Mouse (Mus musculus) CH12.LX (cell line): Measurements from ENCODE around the gene Poglut1. TPM values are rescaled to one million over a fixed set of nuclear protein-coding genes. Genes with fewer than 3 reads are reported as not detected.

Experiments
- DNase-seq: peaks from one replicate; pipeline ENCODE4 v3.0.0-alpha.2; 2013; ENCODE audit errors: extremely low read depth
- H3K27ac ChIP-seq: 2 replicates; pipeline ENCODE4 v1.5.1; 2012; ENCODE audit warnings: low read depth, mild to moderate bottlenecking, control low read depth, moderate library complexity; ENCODE audit not compliant: insufficient read depth
- H3K27me3 ChIP-seq: replicated peaks from 2 replicates; pipeline ENCODE3; 2012; ENCODE audit warnings: inconsistent platforms
- H3K36me3 ChIP-seq, 2 experiments: replicated peaks in 1 of 2; 2 replicates each; pipeline versions ENCODE3 to v1.6.1; 2012; ENCODE audit warnings: inconsistent platforms in 1 of 2, low read length in 1 of 2, mild to moderate bottlenecking in 1 of 2, mixed read lengths in 1 of 2, moderate library complexity in 1 of 2; ENCODE audit not compliant: control insufficient read depth in 1 of 2, insufficient read depth in 1 of 2
- H3K4me1 ChIP-seq, 2 experiments: 2 replicates each; pipeline ENCODE4 v1.6.1; 2012; ENCODE audit warnings: inconsistent platforms in 1 of 2, moderate library complexity in 1 of 2; ENCODE audit not compliant: insufficient read depth in 2 of 2, control insufficient read depth in 1 of 2
- H3K4me2 ChIP-seq: 2 replicates; pipeline ENCODE4 v1.6.1; 2012; ENCODE audit warnings: low read depth, mild to moderate bottlenecking, control low read depth; ENCODE audit not compliant: poor library complexity, insufficient read depth, severe bottlenecking
- H3K4me3 ChIP-seq, 3 experiments: fragments of 150-350 bp in 1 of 3; sonication (generic) in 1 of 3; replicated peaks in 1 of 3; 2 replicates each; pipeline versions ENCODE3 to v1.5.1; 2011 to 2012; ENCODE audit warnings: low read depth in 2 of 3, low read length in 2 of 3, mild to moderate bottlenecking in 2 of 3, moderate library complexity in 2 of 3, control low read depth in 1 of 3, improper control_type of control experiment in 1 of 3, inconsistent platforms in 1 of 3, mixed read lengths in 1 of 3; ENCODE audit not compliant: poor library complexity in 1 of 3
- H3K79me2 ChIP-seq: replicated peaks from 2 replicates; pipeline ENCODE4 v1.6.1; 2012; ENCODE audit warnings: mild to moderate bottlenecking, moderate library complexity; ENCODE audit not compliant: control insufficient read depth, poor library complexity, insufficient read depth, severe bottlenecking; ENCODE audit errors: extremely low read depth
- H3K9ac ChIP-seq: 2 replicates; pipeline ENCODE4 v1.6.1; 2012; ENCODE audit warnings: low read depth, mild to moderate bottlenecking, control low read depth, moderate library complexity; ENCODE audit not compliant: insufficient read depth
- H3K9me3 ChIP-seq: replicated peaks from 2 replicates; pipeline ENCODE3; 2012; ENCODE audit warnings: low read length, inconsistent platforms, mixed read lengths
- BHLHE40 ChIP-seq: IDR thresholded peaks from 2 replicates; pipeline ENCODE4 v1.6.1; 2011; ENCODE audit warnings: mild to moderate bottlenecking, low read depth, low read length, improper control_type of control experiment
- CHD2 ChIP-seq: IDR thresholded peaks from 2 replicates; pipeline ENCODE4 v1.6.1; 2011; ENCODE audit warnings: low read length, improper control_type of control experiment
- ELF1 ChIP-seq: IDR thresholded peaks from 2 replicates; pipeline ENCODE4 v1.6.1; 2014; ENCODE audit warnings: low read depth, mild to moderate bottlenecking, inconsistent platforms, low read length, improper control_type of control experiment
- EP300 ChIP-seq: IDR thresholded peaks from 2 replicates; pipeline ENCODE4 v1.6.1; 2011; ENCODE audit warnings: low read length, improper control_type of control experiment
- ETS1 ChIP-seq: conservative IDR thresholded peaks from 2 replicates; pipeline ENCODE4 v1.6.1; 2012; ENCODE audit warnings: low read depth, mild to moderate bottlenecking, inconsistent platforms, low read length, improper control_type of control experiment, moderate library complexity
- GABPA ChIP-seq: IDR thresholded peaks from 2 replicates; pipeline ENCODE4 v1.6.1; 2012; ENCODE audit warnings: low read depth, low read length, improper control_type of control experiment, inconsistent platforms; ENCODE audit not compliant: insufficient replicate concordance
- HCFC1 ChIP-seq: IDR thresholded peaks from 2 replicates; pipeline ENCODE4 v1.6.1; 2012; ENCODE audit warnings: low read depth, mild to moderate bottlenecking, inconsistent platforms, low read length, improper control_type of control experiment
- IRF4 ChIP-seq: IDR thresholded peaks from 2 replicates; pipeline ENCODE4 v1.6.1; 2014; ENCODE audit warnings: low read depth, mild to moderate bottlenecking, inconsistent platforms, low read length, improper control_type of control experiment
- JUN ChIP-seq: IDR thresholded peaks from 2 replicates; pipeline ENCODE4 v1.6.1; 2011; ENCODE audit warnings: low read depth, mild to moderate bottlenecking, low read length, improper control_type of control experiment, moderate library complexity; ENCODE audit not compliant: insufficient read depth
- KAT2A ChIP-seq: IDR thresholded peaks from 2 replicates; pipeline ENCODE4 v1.6.1; 2012; ENCODE audit warnings: low read length, improper control_type of control experiment, inconsistent platforms; ENCODE audit not compliant: insufficient replicate concordance
- MAFK ChIP-seq: IDR thresholded peaks from 2 replicates; pipeline ENCODE4 v1.6.1; 2011; ENCODE audit warnings: low read length, improper control_type of control experiment; ENCODE audit not compliant: insufficient replicate concordance
- MAZ ChIP-seq: IDR thresholded peaks from 2 replicates; pipeline ENCODE4 v1.6.1; 2012; ENCODE audit warnings: low read depth, mild to moderate bottlenecking, inconsistent platforms, low read length, improper control_type of control experiment, moderate library complexity
- MXI1 ChIP-seq: IDR thresholded peaks from 2 replicates; pipeline ENCODE4 v1.6.1; 2011; ENCODE audit warnings: mild to moderate bottlenecking, low read depth, low read length, improper control_type of control experiment
- NRF1 ChIP-seq: IDR thresholded peaks from 2 replicates; pipeline ENCODE4 v1.6.1; 2014; ENCODE audit warnings: low read depth, mild to moderate bottlenecking, inconsistent platforms, low read length, improper control_type of control experiment, moderate library complexity
- PAX5 ChIP-seq: IDR thresholded peaks from 2 replicates; pipeline ENCODE4 v1.6.1; 2012; ENCODE audit warnings: low read length, inconsistent platforms, mixed read lengths
- RAD21 ChIP-seq: IDR thresholded peaks from 2 replicates; pipeline ENCODE4 v1.6.1; 2011; ENCODE audit warnings: low read depth, mild to moderate bottlenecking, low read length, improper control_type of control experiment, moderate library complexity
- RCOR1 ChIP-seq: conservative IDR thresholded peaks from 2 replicates; pipeline ENCODE4 v1.6.1; 2012; ENCODE audit warnings: low read depth, mild to moderate bottlenecking, inconsistent platforms, low read length, improper control_type of control experiment
- SIN3A ChIP-seq: IDR thresholded peaks from 2 replicates; pipeline ENCODE4 v1.6.1; 2012; ENCODE audit warnings: low read length, improper control_type of control experiment, inconsistent platforms
- SMC3 ChIP-seq: IDR thresholded peaks from 2 replicates; pipeline ENCODE4 v1.6.1; 2011; ENCODE audit warnings: low read depth, low read length, improper control_type of control experiment
- USF2 ChIP-seq: conservative IDR thresholded peaks from 2 replicates; pipeline ENCODE4 v1.6.1; 2011; ENCODE audit warnings: low read depth, low read length, improper control_type of control experiment
- ZC3H11A ChIP-seq: IDR thresholded peaks from 2 replicates; pipeline ENCODE4 v1.6.1; 2012; ENCODE audit warnings: low read depth, mild to moderate bottlenecking, inconsistent platforms, low read length, improper control_type of control experiment
- ZMIZ1 ChIP-seq: IDR thresholded peaks from 2 replicates; pipeline ENCODE4 v1.6.1; 2012; ENCODE audit warnings: low read depth, mild to moderate bottlenecking, inconsistent platforms, low read length, improper control_type of control experiment
- ZNF384 ChIP-seq: IDR thresholded peaks from 2 replicates; pipeline ENCODE4 v1.6.1; 2012; ENCODE audit warnings: low read depth, low read length, improper control_type of control experiment, inconsistent platforms
- dilution Hi-C: fragments of 300-500 bp; cut with MboI; formaldehyde crosslinking; loops from 2 replicates; pipeline ENCODE4 v1.14.3; 2020; ENCODE audit warnings: low sequenced_read_pairs; ENCODE audit not compliant: extremely low pct_unique_long_range_greater_than_20kb, extremely low pct_ligation_motif_present
- in situ Hi-C: fragments of 300-500 bp; cut with MboI; formaldehyde crosslinking; loops from 3 replicates; pipeline ENCODE4 v1.14.3; 2019; ENCODE audit warnings: low sequenced_read_pairs, low pct_ligation_motif_present, low pct_unique_long_range_greater_than_20kb, mixed read lengths
- polyA plus RNA-seq: library from polyadenylated mRNA; unstranded; fragments of >175 nt; gene quantifications from 2 replicates; pipeline ENCODE4 v1.2.1, GENCODE M21; 2012; ENCODE audit warnings: low read depth; ENCODE audit not compliant: insufficient read length
- total RNA-seq, 2 experiments: library from RNA; depleted of rRNA; stranded (reverse); fragments of 300-350 nt in 1 of 2; fragments of >200 nt in 1 of 2; gene quantifications; 2 replicates each; pipeline ENCODE4 v1.2.3; 2012 to 2014

The Poglut1 gene
- total and polyA plus RNA-seq, 3 experiments: 41.4 to 65.6 (median 54.7) TPM

GRCm38 (mm10) chr16:38503528-38503927, 46.5 kb downstream of the Poglut1 start:
- in situ Hi-C loops (loop anchor here (25.0 kb wide), 1 partner anchor 491 kb away; no protein-coding TSS in a partner anchor), dilution Hi-C loops (no loop called here)
- Histone ChIP-seq H3K79me2 (no peaks in the 10 kb centered on the region), H3K4me2 (no peak overlapping the region), H3K27ac (no peak overlapping the region), H3K9me3 (no peaks in the 10 kb centered on the region), H3K27me3 (no peaks in the 10 kb centered on the region), H3K9ac (no peak overlapping the region), H3K4me1 (no peaks in the 10 kb centered on the region), H3K36me3 (peaks cover 59 to 84% of the 10 kb centered on the region in 2 experiments), H3K4me3 (no peak overlapping the region)
- TF ChIP-seq MAFK: no peak
- no peak for TF ChIP-seq ZNF384
- no peak for TF ChIP-seq KAT2A
- TF ChIP-seq MXI1: no peak
- TF ChIP-seq RAD21: no peak
- no peak for TF ChIP-seq PAX5
- no peak for TF ChIP-seq CHD2
- TF ChIP-seq SMC3: no peak
- no peak for TF ChIP-seq ZMIZ1
- no peak for TF ChIP-seq ELF1
- TF ChIP-seq USF2: no peak
- no peak for TF ChIP-seq SIN3A
- TF ChIP-seq NRF1: no peak
- no peak for TF ChIP-seq GABPA
- TF ChIP-seq JUN: no peak
- no peak for TF ChIP-seq IRF4
- TF ChIP-seq ETS1: no peak
- TF ChIP-seq MAZ: no peak
- TF ChIP-seq EP300: no peak
- TF ChIP-seq RCOR1: no peak
- DNase-seq: no peak

GRCm38 (mm10) chr16:38502469-38502868, 47.6 kb downstream of the Poglut1 start:
- in situ Hi-C loops: loop anchor here (25.0 kb wide), 1 partner anchor 490 kb away; no protein-coding TSS in a partner anchor
- H3K27ac ChIP-seq: no peak overlapping the region
- no peak overlapping the region for H3K9ac ChIP-seq
- DNase-seq: no peak
- H3K9me3 ChIP-seq: no peaks in the 10 kb centered on the region
- dilution Hi-C loops: no loop called here
- no peak for TF ChIP-seq RCOR1
- TF ChIP-seq BHLHE40: no peak
- TF ChIP-seq CHD2: no peak
- TF ChIP-seq JUN: no peak
- TF ChIP-seq IRF4: no peak
- no peak for TF ChIP-seq PAX5
- no peak for TF ChIP-seq HCFC1
- no peak for TF ChIP-seq ZC3H11A
- no peak for TF ChIP-seq ELF1
- no peak for TF ChIP-seq RAD21
- no peaks in the 10 kb centered on the region for H3K79me2 ChIP-seq
- H3K4me3 ChIP-seq: no peak overlapping the region
- H3K36me3 ChIP-seq: peaks cover 57 to 84% of the 10 kb centered on the region in 2 experiments
- H3K4me2 ChIP-seq: no peak overlapping the region
- H3K27me3 ChIP-seq: no peaks in the 10 kb centered on the region
- H3K4me1 ChIP-seq: no peaks in the 10 kb centered on the region
